Mouse (Mus musculus): ENCODE data around the gene Arhgap35.

- no peak for TF ChIP-seq CTCF (conservative IDR thresholded peaks at IDR 0.05; ENCODE audit: low read length)
- no peak for TF ChIP-seq NANOG (IDR thresholded peaks at IDR 0.05; ENCODE audit: borderline replicate concordance, low read length)
These were observed 27.1 kb downstream of the Arhgap35 start for GRCm38 (mm10) chr7:16587649-16588048.

Measured in E14TG2a.4 (cell line).